Mouse (Mus musculus) lung, embryonic 16.5 days (tissue): ENCODE measurements around the gene Thumpd1. TPM values are rescaled to one million over a fixed set of nuclear protein-coding genes. Genes with fewer than 3 reads are reported as not detected.

ENCODE experiments used
- ATAC-seq: fragments of 200-750 bp; cut with Nextera tagmentation; 2 replicates; pipeline ENCODE4 v1.8.0; 2017; ENCODE audit warnings: low read depth, mild to moderate bottlenecking, moderate library complexity
- H3K27ac ChIP-seq: fragments of 300-500 bp; sonication (generic); 2 replicates; pipeline ENCODE4 v1.5.1; 2014; ENCODE audit warnings: mild to moderate bottlenecking, control low read depth, low read length
- H3K27me3 ChIP-seq: fragments of 300-500 bp; sonication (generic); 2 replicates; pipeline ENCODE4 v1.6.1; 2014; ENCODE audit warnings: low read depth, low read length, mixed read lengths; ENCODE audit not compliant: control insufficient read depth, insufficient read depth
- H3K36me3 ChIP-seq: fragments of 300-500 bp; sonication (generic); 2 replicates; pipeline ENCODE4 v1.6.1; 2014; ENCODE audit warnings: low read length; ENCODE audit not compliant: control insufficient read depth, insufficient read depth
- H3K4me1 ChIP-seq: fragments of 300-500 bp; sonication (generic); replicated peaks from 2 replicates; pipeline ENCODE4 v1.6.1; 2014; ENCODE audit warnings: low read length, mixed read lengths; ENCODE audit not compliant: control insufficient read depth, insufficient read depth
- H3K4me2 ChIP-seq: fragments of 300-500 bp; sonication (generic); 2 replicates; pipeline ENCODE4 v1.6.1; 2014; ENCODE audit warnings: low read depth, low read length, control low read depth
- H3K4me3 ChIP-seq: fragments of 300-500 bp; sonication (generic); 2 replicates; pipeline ENCODE4 v1.5.1; 2014; ENCODE audit warnings: mild to moderate bottlenecking, low read length, control low read depth
- H3K9ac ChIP-seq: fragments of 300-500 bp; sonication (generic); 2 replicates; pipeline ENCODE4 v1.6.1; 2014; ENCODE audit warnings: low read length, control low read depth
- H3K9me3 ChIP-seq: fragments of 300-500 bp; sonication (generic); 2 replicates; pipeline ENCODE4 v1.6.1; 2016; ENCODE audit warnings: low read length; ENCODE audit not compliant: control insufficient read depth
- WGBS: fragments of 180-500 bp; shearing (Covaris S2); extraction: QIAGEN DNeasy Blood & Tissue Kit; methylation state at CpG from one replicate; pipeline ENCODE4 v1.1.7; 2014; 5-methylcytosine and 5-hydroxymethylcytosine counted together
- polyA plus RNA-seq: library from polyadenylated mRNA; unstranded; fragments of >200 nt; fragmentation: Nextera tagmentation; extraction: Ambion mirVana; gene quantifications from 2 replicates; pipeline ENCODE4 v1.2.1, GENCODE M21; 2015

Thumpd1 gene
- polyA plus RNA-seq, 1 experiment from 2014 or later = 60.6 TPM

- Histone ChIP-seq H3K9me3 (no peaks in the 10 kb centered on the region), H3K4me1 (no peaks in the 10 kb centered on the region), H3K4me2 (no peak overlapping the region), H3K9ac (no peak overlapping the region), H3K27ac (no peak overlapping the region), H3K4me3 (no peak overlapping the region), H3K27me3 (no peaks in the 10 kb centered on the region), H3K36me3 (no peaks in the 10 kb centered on the region)
- peak; percentile 57 for ATAC-seq
- whole genome bisulfite sequencing = 58% methylated on average over 4 of the region's 4 CpGs
Observed at GRCm38 (mm10) chr7:119692302-119692701, 28.3 kb downstream of the Thumpd1 start.

DNA sequence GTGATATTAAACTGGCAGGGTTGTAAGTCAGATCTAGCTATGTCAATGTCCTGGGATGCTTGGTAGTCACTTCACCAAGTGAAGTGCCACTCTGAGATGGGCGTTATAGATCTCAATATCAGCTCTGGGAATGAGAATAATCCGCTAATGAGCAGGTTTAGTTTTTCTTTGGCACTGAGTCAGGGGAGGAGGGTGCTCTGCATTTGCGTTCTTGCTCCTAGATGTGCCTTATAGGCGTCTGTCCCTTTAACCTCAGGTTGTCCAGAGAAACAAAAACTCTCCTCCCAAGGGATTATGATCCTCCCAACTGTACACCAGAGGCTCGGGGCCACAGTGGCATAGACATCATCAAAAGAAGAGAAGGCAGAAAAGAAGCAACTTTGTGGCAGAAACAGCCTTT lies 30.9 kb downstream of the Thumpd1 start, which contains the start of gene Acsm4:
TSS of gene Acsm4 (plus strand) at position 301 of the 400 bp plus-strand sequence.
- Histone ChIP-seq H3K27ac (no peak within 1 kb of the TSS), H3K9ac (no peak within 1 kb of the TSS), H3K9me3 (no peaks in the 10 kb centered on the region), H3K36me3 (no peaks in the 10 kb centered on the region), H3K4me1 (no peaks in the 10 kb centered on the region), H3K27me3 (no peaks in the 10 kb centered on the region), H3K4me2 (no peak within 1 kb of the TSS), H3K4me3 (no peak within 1 kb of the TSS)
- no peak for ATAC-seq
- WGBS = 67% methylated on average over 5 of the region's 5 CpGs

GRCm38 (mm10) chr7:119682699-119683098 lies 37.9 kb downstream of the Thumpd1 start:
- no peak overlapping the region for H3K4me2 ChIP-seq
- 44% methylated on average over 4 of the region's 4 CpGs for WGBS
- no peaks in the 10 kb centered on the region for H3K27me3 ChIP-seq
- no peaks in the 10 kb centered on the region for H3K9me3 ChIP-seq
- no peaks in the 10 kb centered on the region for H3K4me1 ChIP-seq
- no peaks in the 10 kb centered on the region for H3K36me3 ChIP-seq
- no peak for ATAC-seq
- H3K27ac ChIP-seq = no peak overlapping the region
- no peak overlapping the region for H3K9ac ChIP-seq
- no peak overlapping the region for H3K4me3 ChIP-seq

DNA sequence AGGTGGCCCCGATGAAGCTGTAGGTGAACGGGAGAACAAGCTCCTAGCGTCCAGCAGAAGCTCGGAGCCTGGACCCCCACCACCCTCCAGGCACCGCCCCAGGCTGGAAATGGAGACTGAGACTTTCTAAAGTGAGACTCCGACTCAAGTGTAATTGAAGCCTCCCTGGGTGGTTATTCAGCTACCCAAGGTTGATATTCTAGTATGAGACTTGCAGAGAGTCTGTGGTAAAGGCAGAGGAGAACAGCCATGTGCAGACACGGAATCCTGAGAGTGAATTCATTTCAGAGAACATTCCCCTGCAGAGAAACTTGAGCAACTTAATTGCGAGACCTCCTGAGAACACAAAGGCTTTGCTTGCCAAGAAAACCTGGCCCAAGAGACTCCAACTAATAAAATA lies 40.5 kb downstream of the Thumpd1 start:
- Histone ChIP-seq H3K27ac (no peak overlapping the region), H3K27me3 (no peaks in the 10 kb centered on the region), H3K36me3 (no peaks in the 10 kb centered on the region), H3K4me1 (no peaks in the 10 kb centered on the region), H3K4me2 (no peak overlapping the region), H3K9me3 (no peaks in the 10 kb centered on the region), H3K4me3 (no peak overlapping the region), H3K9ac (no peak overlapping the region)
- 63% methylated on average over 8 of the region's 8 CpGs for WGBS
- ATAC-seq = no peak

DNA sequence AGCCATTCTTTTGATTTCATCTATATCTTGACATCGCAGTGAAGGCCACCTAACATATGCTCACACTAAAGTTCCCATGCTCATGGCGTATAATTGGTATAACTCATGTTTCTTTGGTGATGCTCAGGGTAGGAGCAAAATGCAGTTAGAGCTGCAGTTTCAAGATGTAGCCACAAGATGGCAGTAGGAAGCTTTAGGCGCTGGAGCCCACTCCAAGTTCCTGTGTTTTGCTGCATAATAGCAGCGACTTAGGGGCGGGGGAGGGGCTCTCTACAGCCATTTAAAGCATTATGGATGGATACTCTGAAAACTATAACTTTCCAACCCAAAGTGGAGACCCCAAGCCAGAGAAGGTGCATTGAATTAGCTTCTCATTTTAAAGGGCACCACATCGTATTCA lies 47.1 kb downstream of the Thumpd1 start:
- peak; percentile 57 for ATAC-seq
- Histone ChIP-seq H3K9ac (no peak overlapping the region), H3K27me3 (no peaks in the 10 kb centered on the region), H3K4me1 (no peaks in the 10 kb centered on the region), H3K27ac (no peak overlapping the region), H3K9me3 (no peaks in the 10 kb centered on the region), H3K4me2 (no peak overlapping the region), H3K36me3 (no peaks in the 10 kb centered on the region), H3K4me3 (no peak overlapping the region)
- 17% methylated on average over 6 of the region's 6 CpGs for WGBS

DNA sequence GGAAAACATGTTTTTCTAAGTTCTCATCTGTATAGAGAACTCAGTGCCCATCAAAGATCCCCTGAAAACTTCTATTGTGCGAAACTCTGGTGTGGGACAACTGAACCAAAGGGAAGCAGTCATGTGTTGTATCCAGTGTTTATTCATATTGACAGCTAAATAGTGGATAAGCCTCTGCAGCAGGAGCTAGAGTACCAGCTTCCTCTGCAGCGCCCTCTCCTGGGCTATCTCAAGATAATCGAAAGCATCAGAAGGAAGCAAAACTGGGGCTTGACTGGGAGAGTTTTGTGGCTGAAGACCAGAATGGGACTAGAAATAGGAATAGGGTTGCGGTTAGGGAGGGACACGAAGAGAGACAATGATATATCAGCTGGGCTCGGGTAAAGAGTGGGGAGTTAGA lies 49.7 kb downstream of the Thumpd1 start:
- Histone ChIP-seq H3K9ac (no peak overlapping the region), H3K9me3 (no peaks in the 10 kb centered on the region), H3K27me3 (no peaks in the 10 kb centered on the region), H3K4me3 (no peak overlapping the region), H3K27ac (no peak overlapping the region), H3K4me2 (no peak overlapping the region), H3K36me3 (no peaks in the 10 kb centered on the region), H3K4me1 (no peaks in the 10 kb centered on the region)
- 47% methylated on average over 6 of the region's 6 CpGs for WGBS
- ATAC-seq = no peak

DNA sequence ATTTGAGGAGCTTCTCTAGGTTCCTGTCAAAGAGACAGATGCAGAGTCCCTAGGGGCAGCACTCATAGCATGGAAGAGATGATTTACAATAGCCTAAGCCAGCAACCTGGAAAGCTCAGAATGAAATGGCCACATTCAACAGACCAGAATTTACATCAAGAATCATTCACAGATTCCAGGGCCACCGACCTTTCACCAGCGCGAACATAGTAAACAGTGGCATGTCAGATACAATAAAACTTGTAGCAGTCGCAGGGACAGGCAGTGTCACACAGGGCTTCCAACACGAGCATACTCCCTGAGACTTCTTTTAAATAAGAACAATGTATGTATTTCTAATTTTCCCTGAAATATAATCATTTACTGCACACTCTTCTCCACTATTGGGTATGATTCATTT lies 50.2 kb downstream of the Thumpd1 start:
- WGBS = 65% methylated on average over 5 of the region's 5 CpGs

GRCm38 (mm10) chr7:119667893-119668292 lies 52.7 kb downstream of the Thumpd1 start:
- Histone ChIP-seq H3K27me3 (no peaks in the 10 kb centered on the region), H3K4me2 (no peak overlapping the region), H3K9ac (no peak overlapping the region), H3K36me3 (no peaks in the 10 kb centered on the region), H3K4me3 (no peak overlapping the region), H3K4me1 (no peaks in the 10 kb centered on the region), H3K9me3 (no peaks in the 10 kb centered on the region), H3K27ac (no peak overlapping the region)
- ATAC-seq = no peak
- WGBS = 76% methylated on average over 3 of the region's 3 CpGs

More for the DNA sequence above, 50.2 kb downstream of the Thumpd1 start:
- Histone ChIP-seq H3K36me3 (no peaks in the 10 kb centered on the region), H3K4me2 (no peak overlapping the region), H3K9me3 (no peaks in the 10 kb centered on the region), H3K4me3 (no peak overlapping the region), H3K4me1 (no peaks in the 10 kb centered on the region), H3K27ac (no peak overlapping the region), H3K9ac (no peak overlapping the region), H3K27me3 (no peaks in the 10 kb centered on the region)
- no peak for ATAC-seq
